Mouse (Mus musculus): Measurements from ENCODE around the gene Mrpl14.
A peak's percentile ranks its signal among the peaks of the same experiment; 100 is the strongest.

The Mrpl14 gene

GRCm38 (mm10) chr17:45689120-45689519, 3.0 kb downstream of the Mrpl14 start:
- DNase-seq (ENCODE audit: low spot score) = no peak

- DNase-seq (ENCODE audit: low spot score) = no peak
Measured at GRCm38 (mm10) chr17:45690044-45690443, 3.9 kb downstream of the Mrpl14 start.

GRCm38 (mm10) chr17:45692159-45692558, 6.0 kb downstream of the Mrpl14 start:
- no peak for DNase-seq (ENCODE audit: low spot score)

GRCm38 (mm10) chr17:45693812-45694565, 7.9 kb downstream of the Mrpl14 start:
- DNase-seq (ENCODE audit: low spot score) = no peak

GRCm38 (mm10) chr17:45695227-45696120, 9.4 kb downstream of the Mrpl14 start:
- no peak for DNase-seq (ENCODE audit: low spot score)

GRCm38 (mm10) chr17:45696981-45697380, 10.9 kb downstream of the Mrpl14 start:
- no peak for DNase-seq (ENCODE audit: low spot score)

- no peak for DNase-seq (ENCODE audit: low spot score)
Measured at GRCm38 (mm10) chr17:45698368-45698767, 12.2 kb downstream of the Mrpl14 start.

- no peak for DNase-seq (ENCODE audit: low spot score)
Measured at GRCm38 (mm10) chr17:45699039-45699740, 13.1 kb downstream of the Mrpl14 start.

- DNase-seq (ENCODE audit: low spot score) = no peak
Measured at GRCm38 (mm10) chr17:45700496-45701235, 14.5 kb downstream of the Mrpl14 start.

GRCm38 (mm10) chr17:45701236-45701591, 15.1 kb downstream of the Mrpl14 start:
- no peak for DNase-seq (ENCODE audit: low spot score)

- no peak for DNase-seq (ENCODE audit: low spot score)
Measured at GRCm38 (mm10) chr17:45702254-45702653, 16.1 kb downstream of the Mrpl14 start.

GRCm38 (mm10) chr17:45703187-45703586, 17.1 kb downstream of the Mrpl14 start:
- DNase-seq (ENCODE audit: low spot score) = no peak

GRCm38 (mm10) chr17:45706796-45707195, 20.7 kb downstream of the Mrpl14 start:
- DNase-seq (ENCODE audit: low spot score) = no peak

- DNase-seq (ENCODE audit: low spot score) = no peak
Measured at GRCm38 (mm10) chr17:45707376-45707775, 21.3 kb downstream of the Mrpl14 start.

GRCm38 (mm10) chr17:45708179-45708578, 22.1 kb downstream of the Mrpl14 start:
- no peak for DNase-seq (ENCODE audit: low spot score)

GRCm38 (mm10) chr17:45709829-45710228, 23.7 kb downstream of the Mrpl14 start:
- DNase-seq (ENCODE audit: low spot score) = no peak

- no peak for DNase-seq (ENCODE audit: low spot score)
Measured at GRCm38 (mm10) chr17:45710407-45710806, 24.3 kb downstream of the Mrpl14 start.

- DNase-seq (ENCODE audit: low spot score) = no peak
Measured at GRCm38 (mm10) chr17:45711525-45711924, 25.4 kb downstream of the Mrpl14 start.

GRCm38 (mm10) chr17:45718323-45718722, 32.2 kb downstream of the Mrpl14 start:
- no peak for DNase-seq (ENCODE audit: low spot score)

GRCm38 (mm10) chr17:45723732-45724573, 37.8 kb downstream of the Mrpl14 start:
- peak; percentile 57 for DNase-seq (ENCODE audit: low spot score)

GRCm38 (mm10) chr17:45724574-45724921, 38.4 kb downstream of the Mrpl14 start:
- DNase-seq (ENCODE audit: low spot score) = no peak

All from ovary, postnatal 10 days (tissue).